ENCODE assay signal across 14 mouse cellular contexts in the genomic region with DNA sequence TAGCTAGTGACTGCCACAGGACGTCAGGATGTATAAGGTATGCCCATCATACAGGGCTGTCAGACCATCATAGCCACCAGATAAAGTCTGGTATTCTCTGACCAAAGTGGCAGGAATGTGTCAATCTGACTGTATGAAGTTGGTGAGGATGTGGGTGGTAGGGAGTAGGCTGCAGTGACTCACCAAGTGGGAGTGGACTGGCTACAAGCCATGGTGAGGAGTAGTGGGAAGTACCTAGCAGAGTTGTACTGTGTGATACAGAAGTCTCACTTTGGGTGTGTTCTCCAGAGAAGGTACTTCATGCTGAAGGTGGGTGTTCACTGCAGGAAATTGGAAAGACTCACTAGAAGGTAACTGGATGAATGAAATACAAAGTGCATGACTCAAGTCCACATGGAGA. TPM values are rescaled to one million over a fixed set of nuclear protein-coding genes. Genes with fewer than 3 reads are reported as not detected.
DNase-seq lines count a peak whose midpoint lies in the region; ATAC-seq and TF ChIP-seq lines count a peak whose summit lies in the region.
"Had no signal": no experiment of that assay in that cellular context is flagged by ENCODE, and none has a peak within 500 bp of the region (broad histone marks: within the 10 kb centered on the region; RNA-seq: fewer than 3 reads in every experiment).

No protein-coding gene starts in this region.

- ATAC-seq in liver, postnatal 0 days, result no peak
- ATAC-seq: inflammation-experienced regulatory T-cells, adult 6 months had no signal

- 80% methylated on average over 1 of the region's 1 CpGs for WGBS in cerebellum, adult 2 months
- WGBS in liver, postnatal 0 days (ENCODE audit: insufficient replicate concordance), result 86% methylated on average over 1 of the region's 1 CpGs

- peak; percentile 56 for DNase-seq in layer of hippocampus, adult 11-12 months (ENCODE audit: low spot score)
- DNase-seq in layer of hippocampus, adult 9-10 months (ENCODE audit: low spot score), result no peak
- DNase-seq in Muller cell, postnatal 12 days (ENCODE audit: inconsistent ontology term), result peak; percentile 82
- DNase-seq in frontal cortex, postnatal 36 days (ENCODE audit: low spot score in 2 of 2), result peak; percentile 61 to 72
- DNase-seq in lung, postnatal 25 days (ENCODE audit: low spot score), result peak; percentile 62
- DNase-seq in cerebellum, adult 2 months, result no peak
- DNase-seq in spleen, adult 12 weeks (ENCODE audit: low spot score), result no peak
- no peak for DNase-seq in liver, postnatal 0 days
- DNase-seq: cerebellum, adult 11 months; thymus, postnatal 4 days had no signal

- H3K27me3 ChIP-seq in cerebellum, adult 2 months (ENCODE audit: control insufficient read depth, insufficient read depth, low read length), result no peaks in the 10 kb centered on the region
- H3K27me3 ChIP-seq in liver, postnatal 0 days (ENCODE audit: insufficient read depth, low read length), result no peaks in the 10 kb centered on the region
- H3K27me3 ChIP-seq: limb, embryonic 12.5 days had no signal

- TF ChIP-seq POLR2A in cerebellum, adult 2 months (IDR thresholded peaks at IDR 0.05; ENCODE audit: borderline replicate concordance, insufficient read depth, low read length), result no peak

- H3K36me3 ChIP-seq in liver, postnatal 0 days (replicated peaks; ENCODE audit: insufficient read depth, low read length), result no peaks in the 10 kb centered on the region

- no peak for TF ChIP-seq CTCF in cerebellum, adult 2 months (IDR thresholded peaks at IDR 0.05; ENCODE audit: borderline replicate concordance, insufficient read depth, low read depth, low read length)
- no peak for TF ChIP-seq CTCF in liver, postnatal 0 days (IDR thresholded peaks at IDR 0.05; ENCODE audit: low read depth)

- H3K9me3 ChIP-seq in liver, postnatal 0 days (ENCODE audit: low read length), result no peaks in the 10 kb centered on the region
- H3K9me3 ChIP-seq: limb, embryonic 12.5 days had no signal

- H3K4me3 ChIP-seq in cerebellum, adult 2 months (replicated peaks; ENCODE audit: insufficient read depth, low read depth, low read length), result no peak overlapping the region
- no peak overlapping the region for H3K4me3 ChIP-seq in liver, postnatal 0 days (ENCODE audit: low read depth, low read length)
- H3K4me3 ChIP-seq: heart, adult 2 months; limb, embryonic 12.5 days had no signal

- H3K4me1 ChIP-seq in cerebellum, adult 2 months (ENCODE audit: control insufficient read depth, insufficient read depth, low read length), result peaks cover 20% of the 10 kb centered on the region
- H3K4me1 ChIP-seq in liver, postnatal 0 days (ENCODE audit: insufficient read depth), result no peaks in the 10 kb centered on the region
- H3K4me1 ChIP-seq: limb, embryonic 12.5 days had no signal

- no peak for TF ChIP-seq EP300 in liver, postnatal 0 days (IDR thresholded peaks at IDR 0.05; ENCODE audit: low read depth)

- H3K27ac ChIP-seq in cerebellum, adult 2 months (ENCODE audit: insufficient read depth, low read length), result no peak overlapping the region; the same call in 1 of the 2 replicates
- H3K27ac ChIP-seq in liver, postnatal 0 days (ENCODE audit: low read depth), result no peak overlapping the region
- H3K27ac ChIP-seq: heart, adult 2 months; limb, embryonic 12.5 days had no signal

- H3K4me2 ChIP-seq in liver, postnatal 0 days (ENCODE audit: low read depth, low read length), result no peak overlapping the region
- H3K4me2 ChIP-seq: limb, embryonic 12.5 days; midbrain, embryonic 11.5 days had no signal

- no peak overlapping the region for H3K9ac ChIP-seq in liver, postnatal 0 days (replicated peaks)
- H3K9ac ChIP-seq: limb, embryonic 12.5 days had no signal

RNA-seq across cellular contexts. Expression of gene Arhgap17, which starts 41.4 kb away (rescaled TPM):
- polyA plus RNA-seq in cerebellum, adult 2 months (2012; rRNA removed), result 21.2 and 24.7 TPM in 2 replicates
- polyA plus RNA-seq in liver, postnatal 0 days (2015; fragmentation: Nextera tagmentation; extraction: Ambion mirVana), result 6.0 and 6.8 TPM in 2 replicates

RNA-seq across cellular contexts. Expression of gene Lcmt1, which starts 41.5 kb away (rescaled TPM):
- polyA plus RNA-seq in cerebellum, adult 2 months (2012; rRNA removed), result 77.0 and 81.3 TPM in 2 replicates
- 10.8 and 12.2 TPM in 2 replicates for polyA plus RNA-seq in liver, postnatal 0 days (2015; fragmentation: Nextera tagmentation; extraction: Ambion mirVana)

RNA-seq across cellular contexts. Expression of gene Aqp8, which starts 51.0 kb away (rescaled TPM):
- polyA plus RNA-seq in cerebellum, adult 2 months (2012; rRNA removed), result 0.13 and 0.27 TPM in 2 replicates
- 24.6 and 29.3 TPM in 2 replicates for polyA plus RNA-seq in liver, postnatal 0 days (2015; fragmentation: Nextera tagmentation; extraction: Ambion mirVana)
- polyA plus RNA-seq: inflammation-experienced regulatory T-cells, adult 6 months had no signal

Comparison
In these comparisons a context has a peak if more than half of its experiments do, and no peak if none do; other contexts are left out.
1. DNase-seq: peak in layer of hippocampus, adult 11-12 months (single experiment), Muller cell, postnatal 12 days (single experiment), frontal cortex, postnatal 36 days (2 of 2) and lung, postnatal 25 days (single experiment); none in layer of hippocampus, adult 9-10 months (single experiment), cerebellum, adult 2 months (0 of 2), spleen, adult 12 weeks (single experiment) and liver, postnatal 0 days (single experiment).
2. RNA of gene Aqp8, which starts 51.0 kb away (polyA plus RNA-seq): 24.6 to 29.3 TPM in liver, postnatal 0 days; 0.13 to 0.27 TPM in cerebellum, adult 2 months; every median in the first group is over 10 times any median in the second.